Mouse (Mus musculus): ENCODE measurements around the gene Lekr1. TPM values are rescaled to one million over a fixed set of nuclear protein-coding genes. Genes with fewer than 3 reads are reported as not detected.

Lekr1 gene
- polyA plus RNA-seq, 1 experiment: 4.5 TPM

DNA sequence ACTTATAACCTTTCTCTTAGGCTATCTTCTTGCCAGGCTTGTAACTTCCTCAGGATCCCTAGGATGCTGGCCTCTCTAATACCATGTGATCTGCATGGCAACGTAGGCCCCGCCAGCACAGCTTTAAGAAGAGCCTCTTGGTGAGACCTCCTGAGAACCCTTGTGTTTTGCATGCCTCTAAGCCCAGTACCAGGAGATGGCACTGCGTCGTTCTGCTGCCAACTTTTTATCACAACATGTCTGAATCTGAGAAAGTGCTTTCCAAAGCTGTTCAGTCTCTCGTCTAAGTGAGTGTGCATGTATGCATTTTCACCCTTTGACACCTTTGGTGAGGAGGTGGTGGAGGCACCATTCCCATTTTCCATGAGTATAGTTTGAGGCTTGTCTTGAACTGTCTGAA lies 116.2 kb downstream of the Lekr1 start:
- WGBS: 53% methylated on average over 5 of the region's 5 CpGs
- Histone ChIP-seq H3K27me3 (ENCODE audit: control insufficient read depth, insufficient read depth, low read length) (no peaks in the 10 kb centered on the region), H3K4me3 (replicated peaks; ENCODE audit: insufficient read depth, low read depth, low read length) (no peak overlapping the region), H3K27ac (ENCODE audit: insufficient read depth, low read length) (no peak overlapping the region), H3K4me1 (ENCODE audit: control insufficient read depth, insufficient read depth, low read length) (no peaks in the 10 kb centered on the region)
- no peak for DNase-seq
- no peak for TF ChIP-seq CTCF (IDR thresholded peaks at IDR 0.05; ENCODE audit: borderline replicate concordance, insufficient read depth, low read depth, low read length)
- no peak for TF ChIP-seq POLR2A (IDR thresholded peaks at IDR 0.05; ENCODE audit: borderline replicate concordance, insufficient read depth, low read length)

GRCm38 (mm10) chr3:65790076-65790685 lies 124.2 kb downstream of the Lekr1 start:
- Histone ChIP-seq H3K27me3 (ENCODE audit: control insufficient read depth, insufficient read depth, low read length) (no peaks in the 10 kb centered on the region), H3K4me1 (ENCODE audit: control insufficient read depth, insufficient read depth, low read length) (no peaks in the 10 kb centered on the region), H3K4me3 (replicated peaks; ENCODE audit: insufficient read depth, low read depth, low read length) (no peak overlapping the region), H3K27ac (ENCODE audit: insufficient read depth, low read length) (no peak overlapping the region)
- no peak for TF ChIP-seq POLR2A (IDR thresholded peaks at IDR 0.05; ENCODE audit: borderline replicate concordance, insufficient read depth, low read length)
- DNase-seq: no peak
- WGBS: 45% methylated on average over 3 of the region's 3 CpGs

DNA sequence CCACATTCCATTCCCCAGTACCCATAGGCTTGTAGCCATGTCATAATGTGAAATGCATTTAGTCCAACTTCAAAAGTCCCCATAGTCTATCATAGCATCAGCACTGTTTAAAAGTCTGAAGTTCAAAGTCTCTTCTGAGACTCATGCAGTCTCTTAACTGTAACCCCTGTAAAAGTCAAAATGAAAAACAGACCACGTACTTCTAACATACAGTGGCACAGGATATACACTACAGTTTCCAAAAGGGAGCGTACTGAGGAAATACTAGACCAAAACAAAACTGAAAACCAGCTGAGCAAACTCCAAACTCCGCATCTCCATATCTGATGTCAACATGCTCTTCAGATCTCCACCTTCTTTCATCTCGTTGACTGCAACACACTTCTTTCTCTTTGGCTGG lies 127.5 kb downstream of the Lekr1 start:
- Histone ChIP-seq H3K27ac (ENCODE audit: insufficient read depth, low read length) (no peak overlapping the region), H3K4me3 (replicated peaks; ENCODE audit: insufficient read depth, low read depth, low read length) (no peak overlapping the region), H3K27me3 (ENCODE audit: control insufficient read depth, insufficient read depth, low read length) (no peaks in the 10 kb centered on the region), H3K4me1 (ENCODE audit: control insufficient read depth, insufficient read depth, low read length) (no peaks in the 10 kb centered on the region)
- no peak for TF ChIP-seq POLR2A (IDR thresholded peaks at IDR 0.05; ENCODE audit: borderline replicate concordance, insufficient read depth, low read length)
- no peak for TF ChIP-seq CTCF (IDR thresholded peaks at IDR 0.05; ENCODE audit: borderline replicate concordance, insufficient read depth, low read depth, low read length)
- 89% methylated on average over 4 of the region's 4 CpGs for WGBS
- DNase-seq: no peak

- no peak overlapping the region for H3K27ac ChIP-seq (ENCODE audit: insufficient read depth, low read length)
- 91% methylated on average over 2 of the region's 2 CpGs for WGBS
- no peak for DNase-seq
- H3K4me1 ChIP-seq (ENCODE audit: control insufficient read depth, insufficient read depth, low read length): no peaks in the 10 kb centered on the region
- no peaks in the 10 kb centered on the region for H3K27me3 ChIP-seq (ENCODE audit: control insufficient read depth, insufficient read depth, low read length)
- TF ChIP-seq POLR2A (IDR thresholded peaks at IDR 0.05; ENCODE audit: borderline replicate concordance, insufficient read depth, low read length): no peak
- TF ChIP-seq CTCF (IDR thresholded peaks at IDR 0.05; ENCODE audit: borderline replicate concordance, insufficient read depth, low read depth, low read length): no peak
- no peak overlapping the region for H3K4me3 ChIP-seq (replicated peaks; ENCODE audit: insufficient read depth, low read depth, low read length)
Measured at GRCm38 (mm10) chr3:65794711-65795110, 128.7 kb downstream of the Lekr1 start.

DNA sequence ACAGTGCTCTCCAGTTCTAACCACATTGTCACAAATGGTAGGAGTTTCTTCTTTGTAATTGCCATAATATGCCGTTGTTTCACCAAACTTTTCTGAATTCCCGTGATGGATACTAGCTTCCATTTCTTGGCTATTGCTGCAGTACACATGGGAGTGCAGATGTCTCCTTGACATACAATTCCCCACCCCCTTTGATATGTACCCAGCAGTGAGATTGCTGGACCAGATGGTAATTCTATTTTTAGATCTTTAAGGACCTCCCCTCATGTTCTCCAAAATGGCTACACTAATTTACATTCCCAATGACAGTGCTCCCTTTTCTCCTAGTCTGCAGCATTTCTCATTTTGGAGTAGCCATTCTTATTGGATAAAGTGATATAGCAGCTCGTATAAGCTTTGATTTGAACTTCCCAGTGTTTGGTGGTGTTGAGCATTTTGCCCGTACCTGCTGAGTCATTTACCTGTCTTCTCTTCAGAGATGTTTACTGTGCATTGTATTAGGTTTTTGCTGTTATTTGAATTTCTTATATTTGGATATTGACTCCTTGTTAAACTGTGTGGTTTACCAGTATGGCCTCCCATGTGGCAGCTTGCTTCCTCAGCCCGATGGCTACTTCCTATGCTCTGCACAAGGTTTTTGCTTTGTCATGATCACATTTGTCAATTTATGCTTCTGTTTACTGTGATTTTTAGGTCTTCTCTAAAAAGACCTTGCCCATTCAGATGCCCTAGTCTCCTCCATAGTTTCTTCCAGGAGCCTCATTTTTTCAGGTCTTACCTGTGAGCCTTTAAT lies 131.5 kb downstream of the Lekr1 start:
- no peak overlapping the region for H3K4me3 ChIP-seq (replicated peaks; ENCODE audit: insufficient read depth, low read depth, low read length)
- H3K27ac ChIP-seq (ENCODE audit: insufficient read depth, low read length): no peak overlapping the region
- no peak for TF ChIP-seq CTCF (IDR thresholded peaks at IDR 0.05; ENCODE audit: borderline replicate concordance, insufficient read depth, low read depth, low read length)
- TF ChIP-seq POLR2A (IDR thresholded peaks at IDR 0.05; ENCODE audit: borderline replicate concordance, insufficient read depth, low read length): no peak
- no peaks in the 10 kb centered on the region for H3K27me3 ChIP-seq (ENCODE audit: control insufficient read depth, insufficient read depth, low read length)
- 75% methylated on average over 5 of the region's 5 CpGs for whole genome bisulfite sequencing
- no peaks in the 10 kb centered on the region for H3K4me1 ChIP-seq (ENCODE audit: control insufficient read depth, insufficient read depth, low read length)
- no peak for DNase-seq

GRCm38 (mm10) chr3:65800962-65801361 lies 134.9 kb downstream of the Lekr1 start:
- no peak for DNase-seq
- WGBS: 84% methylated on average over 4 of the region's 4 CpGs
- Histone ChIP-seq H3K27ac (ENCODE audit: insufficient read depth, low read length) (no peak overlapping the region), H3K4me3 (replicated peaks; ENCODE audit: insufficient read depth, low read depth, low read length) (no peak overlapping the region), H3K27me3 (ENCODE audit: control insufficient read depth, insufficient read depth, low read length) (no peaks in the 10 kb centered on the region), H3K4me1 (ENCODE audit: control insufficient read depth, insufficient read depth, low read length) (no peaks in the 10 kb centered on the region)
- TF ChIP-seq POLR2A (IDR thresholded peaks at IDR 0.05; ENCODE audit: borderline replicate concordance, insufficient read depth, low read length): no peak
- TF ChIP-seq CTCF (IDR thresholded peaks at IDR 0.05; ENCODE audit: borderline replicate concordance, insufficient read depth, low read depth, low read length): no peak

GRCm38 (mm10) chr3:65802185-65802584 lies 136.2 kb downstream of the Lekr1 start:
- no peak overlapping the region for H3K4me3 ChIP-seq (replicated peaks; ENCODE audit: insufficient read depth, low read depth, low read length)

GRCm38 (mm10) chr3:65802868-65803267 lies 136.8 kb downstream of the Lekr1 start:
- Histone ChIP-seq H3K4me1 (ENCODE audit: control insufficient read depth, insufficient read depth, low read length) (no peaks in the 10 kb centered on the region), H3K27ac (ENCODE audit: insufficient read depth, low read length) (no peak overlapping the region), H3K27me3 (ENCODE audit: control insufficient read depth, insufficient read depth, low read length) (no peaks in the 10 kb centered on the region), H3K4me3 (replicated peaks; ENCODE audit: insufficient read depth, low read depth, low read length) (no peak overlapping the region)
- 64% methylated on average over 5 of the region's 5 CpGs for WGBS
- no peak for DNase-seq
- TF ChIP-seq POLR2A (IDR thresholded peaks at IDR 0.05; ENCODE audit: borderline replicate concordance, insufficient read depth, low read length): no peak

More at GRCm38 (mm10) chr3:65802185-65802584, 136.2 kb downstream of the Lekr1 start:
- Histone ChIP-seq H3K27ac (ENCODE audit: insufficient read depth, low read length) (no peak overlapping the region), H3K4me1 (ENCODE audit: control insufficient read depth, insufficient read depth, low read length) (no peaks in the 10 kb centered on the region), H3K27me3 (ENCODE audit: control insufficient read depth, insufficient read depth, low read length) (no peaks in the 10 kb centered on the region)
- 80% methylated on average over 5 of the region's 5 CpGs for WGBS
- DNase-seq: no peak
- TF ChIP-seq POLR2A (IDR thresholded peaks at IDR 0.05; ENCODE audit: borderline replicate concordance, insufficient read depth, low read length) (no peak), CTCF (IDR thresholded peaks at IDR 0.05; ENCODE audit: borderline replicate concordance, insufficient read depth, low read depth, low read length) (no peak)

Data from cerebellum, adult 2 months (tissue).